ENCODE assay signal across 16 mouse cellular contexts in genomic region chr19:57114951-57115350, GRCm38 (mm10).
A peak's percentile ranks its signal among the peaks of the same experiment; 100 is the strongest.
DNase-seq lines count a peak whose midpoint lies in the region; ATAC-seq and TF ChIP-seq lines count a peak whose summit lies in the region.
"Had no signal": no experiment of that assay in that cellular context is flagged by ENCODE, and none has a peak within 500 bp of the region (broad histone marks: within the 10 kb centered on the region; RNA-seq: fewer than 3 reads in every experiment).

No protein-coding gene starts in this region.

- TF ChIP-seq CTCF in cerebellum, adult 2 months (IDR thresholded peaks at IDR 0.05; ENCODE audit: borderline replicate concordance, insufficient read depth, low read depth, low read length) = no peak

- no peak overlapping the region for H3K9ac ChIP-seq in hindbrain, embryonic 16.5 days (ENCODE audit: low read depth, low read length)
- H3K9ac ChIP-seq: liver, embryonic 13.5 days; neural tube, embryonic 12.5 days had no signal

- no peaks in the 10 kb centered on the region for H3K9me3 ChIP-seq in hindbrain, embryonic 10.5 days
- H3K9me3 ChIP-seq in hindbrain, embryonic 16.5 days (ENCODE audit: control insufficient read depth, low read length) = no peaks in the 10 kb centered on the region
- H3K9me3 ChIP-seq: liver, embryonic 13.5 days; neural tube, embryonic 12.5 days had no signal

- H3K27me3 ChIP-seq in cerebellum, adult 2 months (ENCODE audit: control insufficient read depth, insufficient read depth, low read length) = no peaks in the 10 kb centered on the region
- no peaks in the 10 kb centered on the region for H3K27me3 ChIP-seq in hindbrain, embryonic 10.5 days (ENCODE audit: insufficient read depth, poor library complexity, severe bottlenecking)
- no peaks in the 10 kb centered on the region for H3K27me3 ChIP-seq in hindbrain, embryonic 16.5 days (replicated peaks; ENCODE audit: control insufficient read depth, insufficient read depth, low read length)
- H3K27me3 ChIP-seq: neural tube, embryonic 12.5 days had no signal

- H3K4me2 ChIP-seq in hindbrain, embryonic 16.5 days (ENCODE audit: low read length) = no peak overlapping the region
- H3K4me2 ChIP-seq: liver, embryonic 13.5 days; neural tube, embryonic 12.5 days had no signal

- H3K4me1 ChIP-seq in cerebellum, adult 2 months (ENCODE audit: control insufficient read depth, insufficient read depth, low read length) = peaks cover 49% of the 10 kb centered on the region
- H3K4me1 ChIP-seq in hindbrain, embryonic 10.5 days (replicated peaks) = peaks cover 64% of the 10 kb centered on the region
- H3K4me1 ChIP-seq in hindbrain, embryonic 16.5 days (ENCODE audit: control insufficient read depth, insufficient read depth, low read depth, low read length) = peaks cover 24% of the 10 kb centered on the region

- DNase-seq in cerebellum, adult 2 months = no peak
- no peak for DNase-seq in cerebellum, postnatal 25 days
- DNase-seq in hindbrain, embryonic 10.5 days (ENCODE audit: low spot score) = no peak
- peak; percentile 74 for DNase-seq in thymus, postnatal 0 days (ENCODE audit: low spot score)
- DNase-seq in thymus, postnatal 4 days = no peak
- DNase-seq in embryo, embryonic 11 days = no peak
- DNase-seq in right cerebral cortex, postnatal 36 days (ENCODE audit: low spot score in 2 of 2) = no peak
- DNase-seq: cerebellum, adult 11-12 months; gastrocnemius, postnatal 36 days; kidney, postnatal 25 days; left cerebral cortex, postnatal 4 days; liver, embryonic 13.5 days; right cerebral cortex, postnatal 25 days had no signal

- no peak for ATAC-seq in hindbrain, embryonic 16.5 days
- ATAC-seq: lung, postnatal 0 days had no signal

- 0 out of 2 replicates have a peak overlapping the region, but pooled peaks have one; percentile 17 for H3K27ac ChIP-seq in cerebellum, adult 2 months (ENCODE audit: insufficient read depth, low read length)
- H3K27ac ChIP-seq in hindbrain, embryonic 10.5 days = peak overlapping the region; percentile 59; the same call in 1 of the 2 replicates
- H3K27ac ChIP-seq in hindbrain, embryonic 16.5 days (ENCODE audit: low read depth, low read length) = no peak overlapping the region
- H3K27ac ChIP-seq: liver, embryonic 13.5 days; neural tube, embryonic 12.5 days had no signal

- WGBS in cerebellum, adult 2 months = 84% methylated on average over 5 of the region's 5 CpGs
- WGBS in hindbrain, embryonic 10.5 days = 79% methylated on average over 5 of the region's 5 CpGs
- WGBS in hindbrain, embryonic 16.5 days = 80% methylated on average over 5 of the region's 5 CpGs

- no peak for TF ChIP-seq POLR2A in cerebellum, adult 2 months (IDR thresholded peaks at IDR 0.05; ENCODE audit: borderline replicate concordance, insufficient read depth, low read length)

- no peak overlapping the region for H3K4me3 ChIP-seq in cerebellum, adult 2 months (replicated peaks; ENCODE audit: insufficient read depth, low read depth, low read length)
- no peak overlapping the region for H3K4me3 ChIP-seq in hindbrain, embryonic 10.5 days
- H3K4me3 ChIP-seq in hindbrain, embryonic 16.5 days (ENCODE audit: low read length) = no peak overlapping the region
- H3K4me3 ChIP-seq: liver, embryonic 13.5 days; neural tube, embryonic 12.5 days had no signal

- H3K36me3 ChIP-seq in hindbrain, embryonic 10.5 days = peaks cover 3% of the 10 kb centered on the region; the same call in 1 of the 2 replicates
- no peaks in the 10 kb centered on the region for H3K36me3 ChIP-seq in hindbrain, embryonic 16.5 days (ENCODE audit: control insufficient read depth, insufficient read depth, low read length)
- H3K36me3 ChIP-seq: liver, embryonic 13.5 days; neural tube, embryonic 12.5 days had no signal
